ENCODE assay signal across 19 mouse cellular contexts in the genomic region with DNA sequence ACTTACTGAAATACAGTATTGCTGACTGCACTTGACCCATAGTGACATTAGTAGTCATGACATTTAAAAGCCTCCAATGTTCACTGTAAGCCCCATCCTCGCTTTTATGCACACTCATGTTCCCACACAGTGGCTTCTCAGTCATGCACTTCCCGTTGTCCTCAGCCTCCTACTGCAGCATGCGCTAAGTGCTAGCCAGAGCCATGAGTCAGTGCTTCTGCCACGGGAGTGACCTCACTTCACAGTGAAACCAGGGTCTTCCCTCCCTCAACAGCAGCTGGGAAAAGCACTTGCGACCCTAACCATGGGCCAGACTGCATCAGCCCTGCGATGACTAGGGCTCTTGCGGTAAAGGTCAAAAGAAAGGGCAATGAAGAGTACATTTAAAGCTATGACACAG.
DNase-seq lines count a peak whose midpoint lies in the region; ATAC-seq lines count a peak whose summit lies in the region.
"Had no signal": no experiment of that assay in that cellular context is flagged by ENCODE, and none has a peak within 500 bp of the region (broad histone marks: within the 10 kb centered on the region; RNA-seq: fewer than 3 reads in every experiment).

No protein-coding gene starts in this region.

- WGBS in forebrain, embryonic 10.5 days, result 86% methylated on average over 7 of the region's 7 CpGs

- peak; percentile 29 to 66 for DNase-seq in adrenal gland, adult (ENCODE audit: inconsistent age in 2 of 2, low spot score in 1 of 2)
- DNase-seq in adrenal gland, postnatal 10 days, result no peak
- peak; percentile 40 for DNase-seq in embryo, embryonic 11 days
- no peak for DNase-seq in forebrain, embryonic 10.5 days (ENCODE audit: extremely low spot score, low spot score)
- no peak for DNase-seq in gastrocnemius, postnatal 36 days
- no peak for DNase-seq in urinary bladder, postnatal 4 days (ENCODE audit: low spot score in 2 of 2)
- DNase-seq: cerebellum, adult 8-10 months; forebrain, postnatal 0 days; kidney, adult 2 months; kidney, postnatal 25 days; lung, embryonic 14.5 days; right cerebral cortex, postnatal 14 days had no signal

- H3K4me1 ChIP-seq in megakaryocyte, embryonic 14.5 days, result peaks cover 38% of the 10 kb centered on the region
- no peaks in the 10 kb centered on the region for H3K4me1 ChIP-seq in forebrain, embryonic 10.5 days
- H3K4me1 ChIP-seq: heart, embryonic 15.5 days; limb, embryonic 13.5 days had no signal

- peak overlapping the region; percentile 72 for H3K4me3 ChIP-seq in megakaryocyte, embryonic 14.5 days (replicated peaks)
- H3K4me3 ChIP-seq in forebrain, embryonic 10.5 days, result no peak overlapping the region
- H3K4me3 ChIP-seq: heart, embryonic 15.5 days; limb, embryonic 13.5 days had no signal

- H3K27me3 ChIP-seq in megakaryocyte, embryonic 14.5 days (replicated peaks), result no peaks in the 10 kb centered on the region
- H3K27me3 ChIP-seq in forebrain, embryonic 10.5 days (ENCODE audit: poor library complexity, severe bottlenecking), result no peaks in the 10 kb centered on the region
- H3K27me3 ChIP-seq: heart, embryonic 15.5 days; limb, embryonic 13.5 days; Patski had no signal

- peaks cover 13% of the 10 kb centered on the region for H3K36me3 ChIP-seq in megakaryocyte, embryonic 14.5 days (replicated peaks; ENCODE audit: low read length)
- no peaks in the 10 kb centered on the region for H3K36me3 ChIP-seq in forebrain, embryonic 10.5 days (replicated peaks)

- no peaks in the 10 kb centered on the region for H3K9me3 ChIP-seq in megakaryocyte, embryonic 14.5 days
- no peaks in the 10 kb centered on the region for H3K9me3 ChIP-seq in forebrain, embryonic 10.5 days
- H3K9me3 ChIP-seq: heart, embryonic 15.5 days; limb, embryonic 13.5 days had no signal

- intact Hi-C loops in gastrocnemius, postnatal 36 days (cut with DNase I), result no loop called here

- no peak for ATAC-seq in megakaryocyte, adult 5-6 weeks (ENCODE audit: poor library complexity, severe bottlenecking)
- ATAC-seq: activated CD4-positive, CD25-positive, alpha-beta regulatory T cell, adult 4 months; forebrain, postnatal 0 days; midbrain, embryonic 16.5 days; Patski had no signal

- no peak overlapping the region for H3K27ac ChIP-seq in forebrain, embryonic 10.5 days
- H3K27ac ChIP-seq: heart, embryonic 15.5 days; limb, embryonic 13.5 days had no signal

Comparison
In these comparisons a context has a peak if more than half of its experiments do, and no peak if none do; other contexts are left out.
1. DNase-seq: peak in adrenal gland, adult (2 of 2) and embryo, embryonic 11 days (single experiment); none in adrenal gland, postnatal 10 days (single experiment), forebrain, embryonic 10.5 days (single experiment), gastrocnemius, postnatal 36 days (0 of 2) and urinary bladder, postnatal 4 days (0 of 2).